Mouse (Mus musculus) monocyte, adult 2 months (primary cell): Measurements from ENCODE around the gene Elof1.
A peak's percentile ranks its signal among the peaks of the same experiment; 100 is the strongest.

Experiments
- DNase-seq, 2 experiments: peaks; one replicate each; pipeline ENCODE4 v3.0.0; 2022; ENCODE audit warnings: low spot score in 2 of 2, low read depth in 1 of 2

Gene Elof1

GRCm38 (mm10) chr9:22136765-22137547 is 20.0 kb upstream of the Elof1 start:
- no peak for DNase-seq

- no peak for DNase-seq
Measured at GRCm38 (mm10) chr9:22135644-22136390, 18.8 kb upstream of the Elof1 start, which contains the start of gene Acp5. Gene Acp5, minus strand, starts transcription at chr9:22135711.

- no peak for DNase-seq
Measured at GRCm38 (mm10) chr9:22134988-22135643, 18.1 kb upstream of the Elof1 start.

GRCm38 (mm10) chr9:22134246-22134890 is 17.4 kb upstream of the Elof1 start:
- no peak for DNase-seq

GRCm38 (mm10) chr9:22132220-22132619 is 15.2 kb upstream of the Elof1 start:
- no peak for DNase-seq

GRCm38 (mm10) chr9:22131226-22131981 is 14.4 kb upstream of the Elof1 start:
- DNase-seq: no peak

- peak; percentile 50 to 59 for DNase-seq
Measured at GRCm38 (mm10) chr9:22125246-22126027, 8.5 kb upstream of the Elof1 start.

- DNase-seq: no peak
Measured at GRCm38 (mm10) chr9:22124169-22124568, 7.2 kb upstream of the Elof1 start.

- no peak for DNase-seq
Measured at GRCm38 (mm10) chr9:22123069-22123609, 6.2 kb upstream of the Elof1 start.

GRCm38 (mm10) chr9:22122005-22122404 is 5.0 kb upstream of the Elof1 start:
- no peak for DNase-seq

- no peak for DNase-seq
Measured at GRCm38 (mm10) chr9:22121545-22121944, 4.6 kb upstream of the Elof1 start.

- peak; percentile 48 to 60 for DNase-seq
Measured at GRCm38 (mm10) chr9:22119543-22119942, 2.6 kb upstream of the Elof1 start.

GRCm38 (mm10) chr9:22117754-22118456 is 933 bp upstream of the Elof1 start:
- peak; percentile 23 to 51 for DNase-seq

GRCm38 (mm10) chr9:22116086-22116485 is 886 bp downstream of the Elof1 start:
- DNase-seq: no peak

- no peak for DNase-seq
Measured at GRCm38 (mm10) chr9:22115635-22116034, 1.3 kb downstream of the Elof1 start.

- DNase-seq: no peak
Measured at GRCm38 (mm10) chr9:22108194-22108593, 8.8 kb downstream of the Elof1 start.

- no peak for DNase-seq
Measured at GRCm38 (mm10) chr9:22099922-22100321, 17.1 kb downstream of the Elof1 start.

GRCm38 (mm10) chr9:22098993-22099696 is 17.8 kb downstream of the Elof1 start, which contains the start of gene Cnn1:
Gene Cnn1, plus strand, starts transcription at chr9:22099216.
- DNase-seq: no peak
